In the genomic region with DNA sequence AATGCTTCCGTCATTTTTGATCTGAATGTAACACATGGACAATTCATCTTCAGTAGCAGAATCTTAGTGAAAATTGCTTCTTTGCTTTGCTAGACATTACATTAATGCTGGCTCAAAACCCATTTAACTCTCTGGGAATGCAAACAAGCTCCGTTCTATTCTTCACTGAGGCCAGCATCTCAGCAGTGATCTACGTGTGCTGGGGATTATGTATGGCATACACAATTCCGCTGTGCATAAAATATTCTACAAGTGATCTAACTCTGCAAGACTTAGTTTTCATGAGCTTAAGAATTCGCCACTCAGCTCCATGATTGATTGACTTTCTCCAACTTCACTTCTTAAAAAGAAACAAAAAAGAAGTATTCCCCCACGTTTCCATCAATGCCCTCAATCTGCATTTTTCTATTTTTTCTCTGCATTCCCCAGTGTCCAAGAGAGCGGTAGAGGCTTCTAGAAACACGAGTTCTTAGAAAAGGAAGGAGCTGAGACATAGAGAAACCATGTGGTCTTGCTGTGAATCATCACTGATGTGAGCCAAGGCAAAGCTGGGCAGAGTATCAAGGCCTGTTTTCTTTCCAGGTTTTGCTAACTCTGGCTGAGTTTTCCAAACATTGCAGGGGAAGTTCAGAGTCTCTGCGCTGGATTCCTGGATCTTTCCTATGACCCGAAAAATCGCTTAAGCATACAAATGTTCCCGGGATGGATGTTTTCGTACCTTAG, we compare ENCODE assay signal across 8 mouse cellular contexts. TPM values are rescaled to one million over a fixed set of nuclear protein-coding genes. Genes with fewer than 3 reads are reported as not detected.
DNase-seq lines count a peak whose midpoint lies in the region; ATAC-seq lines count a peak whose summit lies in the region.

No protein-coding gene starts in this region.

- no peak overlapping the region for H3K9ac ChIP-seq in embryonic facial prominence, embryonic 15.5 days
- no peak overlapping the region for H3K9ac ChIP-seq in heart, embryonic 16.5 days (ENCODE audit: low read length)

- 38% methylated on average over 13 of the region's 13 CpGs for WGBS in embryonic facial prominence, embryonic 15.5 days
- 61% methylated on average over 13 of the region's 13 CpGs for WGBS in heart, embryonic 16.5 days

- H3K4me3 ChIP-seq in embryonic facial prominence, embryonic 15.5 days (replicated peaks) = no peak overlapping the region
- H3K4me3 ChIP-seq in heart, embryonic 16.5 days (ENCODE audit: low read length) = no peak overlapping the region

- peak; percentile 77 for ATAC-seq in embryonic facial prominence, embryonic 15.5 days (ENCODE audit: insufficient number of reproducible peaks, low FRiP score, low TSS enrichment, low read depth)
- peak; percentile 63; the same call in 1 of the 2 replicates for ATAC-seq in heart, embryonic 16.5 days (replicated peaks; ENCODE audit: extremely low read depth, insufficient read depth, low FRiP score)

- peaks cover 13% of the 10 kb centered on the region for H3K4me1 ChIP-seq in embryonic facial prominence, embryonic 15.5 days
- H3K4me1 ChIP-seq in heart, embryonic 16.5 days (ENCODE audit: control insufficient read depth, insufficient read depth, low read length) = no peaks in the 10 kb centered on the region

- H3K36me3 ChIP-seq in embryonic facial prominence, embryonic 15.5 days = no peaks in the 10 kb centered on the region
- H3K36me3 ChIP-seq in heart, embryonic 16.5 days (ENCODE audit: control insufficient read depth, insufficient read depth) = no peaks in the 10 kb centered on the region

- peak overlapping the region; percentile 86 for H3K27ac ChIP-seq in embryonic facial prominence, embryonic 15.5 days (replicated peaks)
- H3K27ac ChIP-seq in heart, embryonic 16.5 days (ENCODE audit: low read length) = peak overlapping the region; percentile 62

- H3K4me2 ChIP-seq in embryonic facial prominence, embryonic 15.5 days (replicated peaks) = peak overlapping the region; percentile 32
- H3K4me2 ChIP-seq in heart, embryonic 16.5 days (ENCODE audit: low read depth, low read length) = no peak overlapping the region

- DNase-seq in urinary bladder, adult 18-20 months (ENCODE audit: low spot score in 2 of 2) = peak; percentile 21 to 79
- DNase-seq in urinary bladder, adult 2 months (ENCODE audit: low spot score) = no peak
- DNase-seq in layer of hippocampus, adult 9-10 months (ENCODE audit: low spot score) = peak; percentile 37
- DNase-seq in lung, postnatal 36 days = peak; percentile 76
- DNase-seq in urinary bladder, postnatal 4 days (ENCODE audit: low spot score in 2 of 2) = peak; percentile 68 to 75
- DNase-seq in spleen, postnatal 4 days (ENCODE audit: low spot score in 2 of 2) = no peak

- H3K9me3 ChIP-seq in embryonic facial prominence, embryonic 15.5 days (replicated peaks) = no peaks in the 10 kb centered on the region
- H3K9me3 ChIP-seq in heart, embryonic 16.5 days (replicated peaks; ENCODE audit: control insufficient read depth, low read length) = no peaks in the 10 kb centered on the region

- no peaks in the 10 kb centered on the region for H3K27me3 ChIP-seq in embryonic facial prominence, embryonic 15.5 days
- H3K27me3 ChIP-seq in heart, embryonic 16.5 days (ENCODE audit: control insufficient read depth, insufficient read depth, low read length) = no peaks in the 10 kb centered on the region

RNA-seq across cellular contexts. Expression of a gene that starts 16.6 kb away (rescaled TPM):
- polyA plus RNA-seq in urinary bladder, adult 2 months (2012; rRNA removed) = 2.6 and 3.6 TPM in 2 replicates
- 6.3 and 11.2 TPM in 2 replicates for polyA plus RNA-seq in embryonic facial prominence, embryonic 15.5 days (2015; fragmentation: Nextera tagmentation; extraction: Ambion mirVana)
- polyA plus RNA-seq in heart, embryonic 16.5 days (2015; fragmentation: Nextera tagmentation; extraction: Ambion mirVana) = 40.7 and 42.8 TPM in 2 replicates

Comparison
In these comparisons a context has a peak if more than half of its experiments do, and no peak if none do; other contexts are left out.
1. DNase-seq: peak in urinary bladder, adult 18-20 months (2 of 2), layer of hippocampus, adult 9-10 months (single experiment), lung, postnatal 36 days (single experiment) and urinary bladder, postnatal 4 days (2 of 2); none in urinary bladder, adult 2 months (single experiment) and spleen, postnatal 4 days (0 of 2).